ENCODE assay signal across 8 mouse cellular contexts in the genomic region with DNA sequence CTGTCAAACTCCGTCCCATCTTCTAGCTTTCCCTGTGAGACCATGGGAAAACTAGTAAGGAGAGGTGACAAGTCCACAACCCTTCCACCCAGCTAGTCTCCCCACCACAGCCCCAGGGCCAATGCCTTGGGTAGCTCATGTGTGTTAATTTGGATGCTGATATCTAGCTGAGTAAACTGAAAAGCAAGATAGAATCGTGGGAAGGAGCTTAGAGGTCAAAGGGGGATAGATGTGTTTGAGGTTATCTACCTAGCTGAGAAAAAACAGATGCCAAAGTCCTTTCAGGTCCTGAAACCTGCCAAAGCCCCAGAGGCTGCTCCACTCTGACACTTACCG. TPM values are rescaled to one million over a fixed set of nuclear protein-coding genes. Genes with fewer than 3 reads are reported as not detected.
DNase-seq lines count a peak whose midpoint lies in the region; ATAC-seq and TF ChIP-seq lines count a peak whose summit lies in the region.

No protein-coding gene starts in this region.

- no peak for DNase-seq in kidney, postnatal 25 days
- DNase-seq in midbrain, postnatal 0 days (ENCODE audit: low spot score) = no peak
- DNase-seq in testis, postnatal 10 days (ENCODE audit: low spot score) = no peak
- no peak for DNase-seq in MN1 (ENCODE audit: low spot score)

- H3K4me3 ChIP-seq in kidney, embryonic 15.5 days (replicated peaks) = peak overlapping the region; percentile 83
- peak overlapping the region; percentile 63 for H3K4me3 ChIP-seq in embryonic facial prominence, embryonic 12.5 days
- H3K4me3 ChIP-seq in intestine, embryonic 15.5 days (replicated peaks) = peak overlapping the region; percentile 77
- H3K4me3 ChIP-seq in midbrain, postnatal 0 days (ENCODE audit: low read depth, low read length) = peak overlapping the region; percentile 65

- H3K9ac ChIP-seq in kidney, embryonic 15.5 days = peak overlapping the region; percentile 61
- peak overlapping the region; percentile 61; the same call in 1 of the 2 replicates for H3K9ac ChIP-seq in embryonic facial prominence, embryonic 12.5 days
- H3K9ac ChIP-seq in intestine, embryonic 15.5 days = peak overlapping the region; percentile 89
- H3K9ac ChIP-seq in midbrain, postnatal 0 days (replicated peaks; ENCODE audit: low read length, poor library complexity, severe bottlenecking) = peak overlapping the region; percentile 74; the same call in 1 of the 2 replicates

- peak overlapping the region; percentile 84 for H3K4me2 ChIP-seq in kidney, embryonic 15.5 days
- peak overlapping the region; percentile 64 for H3K4me2 ChIP-seq in embryonic facial prominence, embryonic 12.5 days (replicated peaks)
- peak overlapping the region; percentile 87 for H3K4me2 ChIP-seq in intestine, embryonic 15.5 days (replicated peaks)
- H3K4me2 ChIP-seq in midbrain, postnatal 0 days (ENCODE audit: low read depth, low read length, poor library complexity, severe bottlenecking) = peak overlapping the region; percentile 84

- H3K36me3 ChIP-seq in kidney, embryonic 15.5 days = peaks cover 37% of the 10 kb centered on the region
- peaks cover 31% of the 10 kb centered on the region for H3K36me3 ChIP-seq in embryonic facial prominence, embryonic 12.5 days
- peaks cover 18% of the 10 kb centered on the region; the same call in 1 of the 2 replicates for H3K36me3 ChIP-seq in intestine, embryonic 15.5 days
- peaks cover 19% of the 10 kb centered on the region for H3K36me3 ChIP-seq in midbrain, postnatal 0 days (ENCODE audit: insufficient read depth, low read length)

- peak overlapping the region; percentile 97 for H3K27ac ChIP-seq in kidney, embryonic 15.5 days
- peak overlapping the region; percentile 88 for H3K27ac ChIP-seq in embryonic facial prominence, embryonic 12.5 days
- peak overlapping the region; percentile 0; the same call in 1 of the 2 replicates for H3K27ac ChIP-seq in intestine, embryonic 15.5 days
- H3K27ac ChIP-seq in midbrain, postnatal 0 days (ENCODE audit: low read depth, low read length) = peak overlapping the region; percentile 95

- no peaks in the 10 kb centered on the region for H3K27me3 ChIP-seq in kidney, embryonic 15.5 days
- H3K27me3 ChIP-seq in embryonic facial prominence, embryonic 12.5 days = no peaks in the 10 kb centered on the region
- H3K27me3 ChIP-seq in intestine, embryonic 15.5 days (replicated peaks) = no peaks in the 10 kb centered on the region
- H3K27me3 ChIP-seq in midbrain, postnatal 0 days (ENCODE audit: insufficient read depth, low read length) = no peaks in the 10 kb centered on the region

- peaks cover 52% of the 10 kb centered on the region for H3K4me1 ChIP-seq in kidney, embryonic 15.5 days
- peaks cover 39% of the 10 kb centered on the region for H3K4me1 ChIP-seq in embryonic facial prominence, embryonic 12.5 days
- H3K4me1 ChIP-seq in intestine, embryonic 15.5 days (replicated peaks) = peaks cover 39% of the 10 kb centered on the region
- peaks cover 19% of the 10 kb centered on the region; the same call in 1 of the 2 replicates for H3K4me1 ChIP-seq in midbrain, postnatal 0 days (ENCODE audit: insufficient read depth, low read length)

- H3K9me3 ChIP-seq in kidney, embryonic 15.5 days (replicated peaks) = no peaks in the 10 kb centered on the region
- no peaks in the 10 kb centered on the region for H3K9me3 ChIP-seq in embryonic facial prominence, embryonic 12.5 days
- H3K9me3 ChIP-seq in intestine, embryonic 15.5 days = no peaks in the 10 kb centered on the region
- H3K9me3 ChIP-seq in midbrain, postnatal 0 days (ENCODE audit: low read length) = no peaks in the 10 kb centered on the region

- 33% methylated on average over 3 of the region's 3 CpGs for WGBS in kidney, embryonic 15.5 days
- 44% methylated on average over 3 of the region's 3 CpGs for WGBS in embryonic facial prominence, embryonic 12.5 days
- WGBS in intestine, embryonic 15.5 days = 29% methylated on average over 3 of the region's 3 CpGs
- 47% methylated on average over 3 of the region's 3 CpGs for WGBS in midbrain, postnatal 0 days

- no peak for TF ChIP-seq CTCF in midbrain, postnatal 0 days (IDR thresholded peaks at IDR 0.05)

- ATAC-seq in kidney, embryonic 15.5 days (replicated peaks; ENCODE audit: low FRiP score) = no peak
- ATAC-seq in embryonic facial prominence, embryonic 12.5 days (ENCODE audit: insufficient number of reproducible peaks, insufficient read depth, low FRiP score, low TSS enrichment) = no peak
- ATAC-seq in intestine, embryonic 15.5 days = no peak
- no peak for ATAC-seq in midbrain, postnatal 0 days (ENCODE audit: low FRiP score)
- ATAC-seq in CD4-positive, CD25-positive, alpha-beta regulatory T cell, adult 4 months = no peak

RNA-seq across cellular contexts. Expression of a gene that starts 1.7 kb away (rescaled TPM):
- 129 and 137 TPM in 2 replicates for polyA plus RNA-seq in kidney, embryonic 15.5 days (2015; fragmentation: Nextera tagmentation; extraction: Ambion mirVana)
- 76.2 and 77.9 TPM in 2 replicates for polyA plus RNA-seq in embryonic facial prominence, embryonic 12.5 days (2016; fragmentation: Nextera tagmentation; extraction: Ambion mirVana)
- polyA plus RNA-seq in intestine, embryonic 15.5 days (2015; fragmentation: Nextera tagmentation; extraction: Ambion mirVana) = 154 and 170 TPM in 2 replicates
- 24.9 and 29.3 TPM in 2 replicates for total RNA-seq in midbrain, postnatal 0 days (2014; rRNA removed)
- 149 and 155 TPM in 2 replicates for polyA plus RNA-seq in midbrain, postnatal 0 days (2015; fragmentation: Nextera tagmentation; extraction: Ambion mirVana)
- 10 to 100 TPM; 46.8 to 56.8 TPM for polyA plus RNA-seq in CD4-positive, CD25-positive, alpha-beta regulatory T cell, adult 4 months (2017; shearing (Covaris generic))

RNA-seq across cellular contexts. Expression of a gene that starts 2.3 kb away (rescaled TPM):
- 42.5 and 44.8 TPM in 2 replicates for polyA plus RNA-seq in kidney, embryonic 15.5 days (2015; fragmentation: Nextera tagmentation; extraction: Ambion mirVana)
- 47.4 and 48.7 TPM in 2 replicates for polyA plus RNA-seq in embryonic facial prominence, embryonic 12.5 days (2016; fragmentation: Nextera tagmentation; extraction: Ambion mirVana)
- polyA plus RNA-seq in intestine, embryonic 15.5 days (2015; fragmentation: Nextera tagmentation; extraction: Ambion mirVana) = 187 and 198 TPM in 2 replicates
- total RNA-seq in midbrain, postnatal 0 days (2014; rRNA removed) = 14.7 and 16.6 TPM in 2 replicates
- 9.5 and 9.8 TPM in 2 replicates for polyA plus RNA-seq in midbrain, postnatal 0 days (2015; fragmentation: Nextera tagmentation; extraction: Ambion mirVana)
- 1 to 10 TPM; 3.2 to 3.4 TPM for polyA plus RNA-seq in CD4-positive, CD25-positive, alpha-beta regulatory T cell, adult 4 months (2017; shearing (Covaris generic))

RNA-seq across cellular contexts. Expression of a gene that starts 3.8 kb away (rescaled TPM):
- 139 and 160 TPM in 2 replicates for polyA plus RNA-seq in kidney, embryonic 15.5 days (2015; fragmentation: Nextera tagmentation; extraction: Ambion mirVana)
- polyA plus RNA-seq in embryonic facial prominence, embryonic 12.5 days (2016; fragmentation: Nextera tagmentation; extraction: Ambion mirVana) = 255 and 291 TPM in 2 replicates
- polyA plus RNA-seq in intestine, embryonic 15.5 days (2015; fragmentation: Nextera tagmentation; extraction: Ambion mirVana) = 177 and 188 TPM in 2 replicates
- total RNA-seq in midbrain, postnatal 0 days (2014; rRNA removed) = 137 and 150 TPM in 2 replicates
- polyA plus RNA-seq in midbrain, postnatal 0 days (2015; fragmentation: Nextera tagmentation; extraction: Ambion mirVana) = 143 and 144 TPM in 2 replicates
- 10 to 100 TPM in 1 of 2 experiments, 1 to 10 TPM in 1; 9.3 to 23.8 TPM for polyA plus RNA-seq in CD4-positive, CD25-positive, alpha-beta regulatory T cell, adult 4 months (2017; shearing (Covaris generic))

RNA-seq across cellular contexts. Expression of a gene that starts 8.8 kb away (rescaled TPM):
- polyA plus RNA-seq in kidney, embryonic 15.5 days (2015; fragmentation: Nextera tagmentation; extraction: Ambion mirVana) = 39.5 and 41.0 TPM in 2 replicates
- polyA plus RNA-seq in embryonic facial prominence, embryonic 12.5 days (2016; fragmentation: Nextera tagmentation; extraction: Ambion mirVana) = 53.3 and 57.5 TPM in 2 replicates
- 44.0 and 46.7 TPM in 2 replicates for polyA plus RNA-seq in intestine, embryonic 15.5 days (2015; fragmentation: Nextera tagmentation; extraction: Ambion mirVana)
- 33.1 and 44.4 TPM in 2 replicates for total RNA-seq in midbrain, postnatal 0 days (2014; rRNA removed)
- polyA plus RNA-seq in midbrain, postnatal 0 days (2015; fragmentation: Nextera tagmentation; extraction: Ambion mirVana) = 77.7 and 83.2 TPM in 2 replicates
- 1 to 10 TPM; 3.3 to 4.4 TPM for polyA plus RNA-seq in CD4-positive, CD25-positive, alpha-beta regulatory T cell, adult 4 months (2017; shearing (Covaris generic))

RNA-seq across cellular contexts. Expression of a gene that starts 13.8 kb away (rescaled TPM):
- polyA plus RNA-seq in kidney, embryonic 15.5 days (2015; fragmentation: Nextera tagmentation; extraction: Ambion mirVana) = 22.5 and 24.1 TPM in 2 replicates
- 22.5 and 23.1 TPM in 2 replicates for polyA plus RNA-seq in embryonic facial prominence, embryonic 12.5 days (2016; fragmentation: Nextera tagmentation; extraction: Ambion mirVana)
- 22.7 and 27.5 TPM in 2 replicates for polyA plus RNA-seq in intestine, embryonic 15.5 days (2015; fragmentation: Nextera tagmentation; extraction: Ambion mirVana)
- 14.9 and 31.2 TPM in 2 replicates for total RNA-seq in midbrain, postnatal 0 days (2014; rRNA removed)
- 21.6 and 25.7 TPM in 2 replicates for polyA plus RNA-seq in midbrain, postnatal 0 days (2015; fragmentation: Nextera tagmentation; extraction: Ambion mirVana)
- 10 to 100 TPM; 59.8 to 74.9 TPM for polyA plus RNA-seq in CD4-positive, CD25-positive, alpha-beta regulatory T cell, adult 4 months (2017; shearing (Covaris generic))

Comparison
In these comparisons a context has a peak if more than half of its experiments do, and no peak if none do; other contexts are left out.
1. H3K27ac ChIP-seq: peak in every context shown above with its lines; median percentile 97 in kidney, embryonic 15.5 days; 95 in midbrain, postnatal 0 days; 88 in embryonic facial prominence, embryonic 12.5 days; 0 in intestine, embryonic 15.5 days.